Mouse (Mus musculus): Measurements from ENCODE around the gene Grik3. TPM values are rescaled to one million over a fixed set of nuclear protein-coding genes. Genes with fewer than 3 reads are reported as not detected.

The Grik3 gene
- polyA plus RNA-seq, 1 experiment, result 0.21 TPM

DNA sequence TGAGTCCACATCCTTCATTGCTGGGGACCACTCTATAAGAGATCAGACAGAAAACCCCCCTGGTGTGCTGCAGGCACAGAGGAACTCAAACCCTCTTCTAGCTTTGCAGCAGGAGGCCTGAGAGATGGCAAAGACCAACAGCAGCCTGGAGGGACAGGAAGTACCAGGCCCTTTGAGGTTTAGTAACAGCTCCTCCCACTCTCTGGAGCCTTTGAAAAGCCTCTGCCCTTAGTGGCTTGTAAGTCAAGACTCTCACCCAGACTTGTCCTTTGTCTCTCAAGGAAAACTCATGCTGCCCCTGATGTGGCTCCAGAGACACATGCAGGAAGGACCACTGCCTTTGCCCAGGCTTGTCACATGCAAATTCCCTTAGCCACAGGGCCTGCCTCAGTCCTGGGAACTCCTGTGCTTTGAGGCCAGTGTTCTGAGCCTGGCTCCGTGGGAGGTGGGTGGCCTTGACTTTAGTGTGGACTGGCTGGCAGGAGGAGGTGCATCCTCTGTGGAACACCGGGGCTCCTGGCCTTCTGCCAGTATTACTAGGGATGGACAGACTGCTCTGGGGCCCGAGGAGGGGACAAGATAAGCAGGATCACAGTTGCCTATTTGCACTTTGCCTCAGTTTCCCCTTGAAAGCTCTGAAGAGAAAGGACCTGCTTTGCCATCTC lies 47.9 kb downstream of the Grik3 start:
- no peak for TF ChIP-seq POLR2A (IDR thresholded peaks at IDR 0.05; ENCODE audit: low read depth, low read length)
- TF ChIP-seq CTCF (IDR thresholded peaks at IDR 0.05; ENCODE audit: borderline replicate concordance, insufficient read depth, low read length), result no peak
- Histone ChIP-seq H3K4me3 (ENCODE audit: insufficient read depth, low read length) (no peak overlapping the region), H3K4me1 (ENCODE audit: control insufficient read depth, insufficient read depth, low read length) (no peaks in the 10 kb centered on the region), H3K27ac (ENCODE audit: insufficient read depth, low read length) (no peak overlapping the region)

DNA sequence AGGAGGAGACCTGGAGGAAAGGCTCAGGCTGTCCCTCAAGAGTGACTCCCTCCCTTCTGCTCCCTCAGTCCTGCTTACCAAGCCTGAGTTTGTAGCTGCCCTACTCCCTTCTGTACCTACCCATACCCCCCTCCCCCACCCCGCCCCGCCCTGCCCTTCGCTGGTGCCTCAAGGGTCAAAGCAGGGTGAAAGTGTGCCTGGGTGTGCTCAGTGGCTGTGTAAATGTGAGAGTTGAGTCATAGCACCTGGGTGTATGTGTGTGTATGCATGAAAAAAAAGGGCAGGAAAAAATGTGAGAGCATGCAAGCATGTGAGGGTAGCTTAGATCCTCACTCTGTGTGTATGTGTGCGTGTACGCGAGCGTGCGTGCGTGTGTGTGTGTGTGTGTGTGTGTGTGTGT lies 49.1 kb downstream of the Grik3 start:
- no peaks in the 10 kb centered on the region for H3K4me1 ChIP-seq (ENCODE audit: control insufficient read depth, insufficient read depth, low read length)
- no peak overlapping the region for H3K4me3 ChIP-seq (ENCODE audit: insufficient read depth, low read length)
- H3K27ac ChIP-seq (ENCODE audit: insufficient read depth, low read length), result no peak overlapping the region
- TF ChIP-seq CTCF (IDR thresholded peaks at IDR 0.05; ENCODE audit: borderline replicate concordance, insufficient read depth, low read length), result no peak
- TF ChIP-seq POLR2A (IDR thresholded peaks at IDR 0.05; ENCODE audit: low read depth, low read length), result no peak

DNA sequence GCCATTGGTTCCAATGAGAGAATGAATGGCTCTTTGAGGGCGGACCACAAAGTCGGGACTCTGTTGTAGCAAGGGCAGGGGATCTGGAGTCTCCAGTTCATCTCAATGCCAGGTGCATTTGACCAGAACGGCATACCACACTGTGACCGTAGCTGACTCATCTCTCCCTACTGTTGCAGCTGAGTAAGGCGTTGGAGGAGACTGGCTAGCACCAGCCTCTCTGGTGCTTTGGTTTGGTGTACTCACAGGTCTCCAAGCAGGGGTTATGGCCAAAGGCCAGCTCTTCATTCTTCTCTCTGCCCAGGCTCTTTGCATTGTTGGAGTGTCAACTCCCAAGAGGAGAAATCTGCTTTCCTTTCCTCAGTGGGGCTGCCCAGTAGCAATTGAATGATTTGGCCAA lies 52.7 kb downstream of the Grik3 start:
- H3K4me1 ChIP-seq (ENCODE audit: control insufficient read depth, insufficient read depth, low read length), result no peaks in the 10 kb centered on the region
- no peak for TF ChIP-seq CTCF (IDR thresholded peaks at IDR 0.05; ENCODE audit: borderline replicate concordance, insufficient read depth, low read length)
- TF ChIP-seq POLR2A (IDR thresholded peaks at IDR 0.05; ENCODE audit: low read depth, low read length), result no peak
- H3K27ac ChIP-seq (ENCODE audit: insufficient read depth, low read length), result no peak overlapping the region
- no peak overlapping the region for H3K4me3 ChIP-seq (ENCODE audit: insufficient read depth, low read length)

DNA sequence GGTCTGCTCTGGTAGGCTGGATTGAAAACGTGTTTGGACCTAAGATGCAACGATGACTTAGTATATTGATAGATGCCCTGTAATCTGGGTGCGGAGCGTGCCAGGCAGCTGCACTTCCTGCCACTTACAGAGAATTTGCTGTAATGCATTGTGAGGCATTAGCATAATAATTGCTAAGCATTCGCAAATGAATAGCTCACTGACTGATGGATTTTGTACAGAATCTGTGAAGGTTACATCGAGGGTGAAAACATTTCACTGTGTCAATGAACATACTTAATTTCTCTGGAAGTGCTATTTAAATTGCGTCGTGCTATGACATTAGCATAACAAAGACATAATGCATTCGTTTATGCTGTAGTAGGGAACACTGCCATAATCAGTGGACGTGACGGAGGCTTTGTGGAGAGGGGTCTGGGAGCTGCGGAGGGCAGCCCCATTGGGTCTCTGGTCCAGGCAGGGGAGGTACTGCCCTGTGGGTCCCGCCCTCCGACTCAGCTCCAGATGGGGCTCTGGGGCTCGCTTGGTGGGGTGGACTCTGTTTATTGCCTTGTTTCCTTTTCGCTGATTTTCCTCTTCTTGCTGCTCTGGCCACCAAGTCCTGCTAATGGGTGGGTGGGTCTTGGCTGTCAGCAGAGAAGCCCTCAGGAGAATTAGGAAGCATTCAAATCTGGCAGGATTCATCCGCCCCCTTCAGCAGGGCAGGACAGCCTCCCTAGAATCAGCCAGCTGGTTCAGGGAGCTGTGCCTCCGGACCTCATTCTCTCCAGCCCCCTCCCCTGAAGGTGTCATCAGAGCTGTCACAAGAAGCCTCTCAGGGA lies 54.7 kb downstream of the Grik3 start:
- Histone ChIP-seq H3K4me3 (ENCODE audit: insufficient read depth, low read length) (no peak overlapping the region), H3K27ac (ENCODE audit: insufficient read depth, low read length) (no peak overlapping the region), H3K4me1 (ENCODE audit: control insufficient read depth, insufficient read depth, low read length) (no peaks in the 10 kb centered on the region)
- no peak for TF ChIP-seq CTCF (IDR thresholded peaks at IDR 0.05; ENCODE audit: borderline replicate concordance, insufficient read depth, low read length)
- TF ChIP-seq POLR2A (IDR thresholded peaks at IDR 0.05; ENCODE audit: low read depth, low read length), result no peak

DNA sequence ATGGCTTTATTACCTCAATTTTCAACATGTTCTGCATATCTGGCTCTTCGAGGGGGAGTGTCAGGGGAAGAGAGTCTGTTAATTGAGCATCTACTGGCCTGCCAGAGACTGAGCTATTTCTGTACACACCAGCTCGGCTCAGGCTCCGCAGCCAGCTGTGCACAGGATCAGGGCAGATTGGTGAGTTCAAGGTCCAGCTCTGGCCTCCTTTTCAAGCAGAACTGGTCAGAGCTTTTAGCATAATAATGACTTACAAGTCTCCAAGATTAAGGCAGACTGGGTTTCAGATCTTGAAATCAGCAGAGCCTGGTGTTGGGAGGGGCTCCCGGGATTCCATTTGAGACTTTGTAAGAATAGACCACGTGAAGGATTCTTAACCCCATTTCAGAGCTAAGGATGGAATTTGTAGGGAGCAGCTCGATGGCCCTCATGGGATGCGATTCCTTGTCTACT lies 55.3 kb downstream of the Grik3 start:
- TF ChIP-seq CTCF (IDR thresholded peaks at IDR 0.05; ENCODE audit: borderline replicate concordance, insufficient read depth, low read length) (no peak), POLR2A (IDR thresholded peaks at IDR 0.05; ENCODE audit: low read depth, low read length) (no peak)
- no peak overlapping the region for H3K4me3 ChIP-seq (ENCODE audit: insufficient read depth, low read length)
- H3K27ac ChIP-seq (ENCODE audit: insufficient read depth, low read length), result no peak overlapping the region
- H3K4me1 ChIP-seq (ENCODE audit: control insufficient read depth, insufficient read depth, low read length), result no peaks in the 10 kb centered on the region

DNA sequence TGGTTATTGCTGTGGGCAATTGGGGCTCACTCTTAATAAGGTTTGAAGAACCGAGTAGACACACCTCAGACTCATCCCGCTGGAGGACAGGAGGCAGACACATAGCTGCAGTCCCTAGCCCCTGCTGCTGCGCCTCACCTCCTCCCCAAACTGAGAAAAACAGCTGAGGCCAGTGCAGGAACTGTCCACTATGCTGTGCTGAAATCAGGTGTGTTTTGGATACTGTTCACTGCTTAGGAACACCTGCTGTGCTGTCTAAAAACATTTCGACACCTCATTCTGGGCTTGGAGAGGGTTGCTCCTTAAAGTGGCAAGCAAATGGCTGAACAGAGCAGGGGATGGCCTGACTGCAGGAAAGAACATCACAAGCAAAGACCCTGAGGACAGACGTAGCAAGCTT lies 57.7 kb downstream of the Grik3 start:
- H3K4me1 ChIP-seq (ENCODE audit: control insufficient read depth, insufficient read depth, low read length), result no peaks in the 10 kb centered on the region
- TF ChIP-seq CTCF (IDR thresholded peaks at IDR 0.05; ENCODE audit: borderline replicate concordance, insufficient read depth, low read length), result no peak
- no peak for TF ChIP-seq POLR2A (IDR thresholded peaks at IDR 0.05; ENCODE audit: low read depth, low read length)
- no peak overlapping the region for H3K4me3 ChIP-seq (ENCODE audit: insufficient read depth, low read length)
- H3K27ac ChIP-seq (ENCODE audit: insufficient read depth, low read length), result no peak overlapping the region

DNA sequence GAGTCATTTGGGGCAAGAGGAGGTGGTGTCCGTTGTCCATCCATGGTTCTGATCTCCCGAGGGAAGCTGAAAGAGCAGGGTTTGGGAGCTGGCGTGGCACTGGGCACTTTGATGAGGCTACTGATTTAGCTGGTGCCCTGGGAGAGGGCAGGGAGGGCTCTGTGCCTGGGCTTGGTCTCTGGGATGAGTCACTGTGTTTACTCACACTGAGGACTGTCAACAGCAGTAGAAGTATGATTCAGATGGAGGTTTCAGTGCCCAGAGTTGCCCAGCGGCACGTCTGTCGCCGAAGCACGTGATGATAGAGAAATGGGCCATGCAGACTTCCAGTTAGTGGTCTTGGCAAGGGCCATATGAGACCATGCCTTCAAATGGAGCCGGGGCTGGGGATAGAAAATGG lies 63.3 kb downstream of the Grik3 start:
- Histone ChIP-seq H3K4me3 (ENCODE audit: insufficient read depth, low read length) (no peak overlapping the region), H3K4me1 (ENCODE audit: control insufficient read depth, insufficient read depth, low read length) (no peaks in the 10 kb centered on the region), H3K27ac (ENCODE audit: insufficient read depth, low read length) (no peak overlapping the region)
- TF ChIP-seq CTCF (IDR thresholded peaks at IDR 0.05; ENCODE audit: borderline replicate concordance, insufficient read depth, low read length), result no peak

DNA sequence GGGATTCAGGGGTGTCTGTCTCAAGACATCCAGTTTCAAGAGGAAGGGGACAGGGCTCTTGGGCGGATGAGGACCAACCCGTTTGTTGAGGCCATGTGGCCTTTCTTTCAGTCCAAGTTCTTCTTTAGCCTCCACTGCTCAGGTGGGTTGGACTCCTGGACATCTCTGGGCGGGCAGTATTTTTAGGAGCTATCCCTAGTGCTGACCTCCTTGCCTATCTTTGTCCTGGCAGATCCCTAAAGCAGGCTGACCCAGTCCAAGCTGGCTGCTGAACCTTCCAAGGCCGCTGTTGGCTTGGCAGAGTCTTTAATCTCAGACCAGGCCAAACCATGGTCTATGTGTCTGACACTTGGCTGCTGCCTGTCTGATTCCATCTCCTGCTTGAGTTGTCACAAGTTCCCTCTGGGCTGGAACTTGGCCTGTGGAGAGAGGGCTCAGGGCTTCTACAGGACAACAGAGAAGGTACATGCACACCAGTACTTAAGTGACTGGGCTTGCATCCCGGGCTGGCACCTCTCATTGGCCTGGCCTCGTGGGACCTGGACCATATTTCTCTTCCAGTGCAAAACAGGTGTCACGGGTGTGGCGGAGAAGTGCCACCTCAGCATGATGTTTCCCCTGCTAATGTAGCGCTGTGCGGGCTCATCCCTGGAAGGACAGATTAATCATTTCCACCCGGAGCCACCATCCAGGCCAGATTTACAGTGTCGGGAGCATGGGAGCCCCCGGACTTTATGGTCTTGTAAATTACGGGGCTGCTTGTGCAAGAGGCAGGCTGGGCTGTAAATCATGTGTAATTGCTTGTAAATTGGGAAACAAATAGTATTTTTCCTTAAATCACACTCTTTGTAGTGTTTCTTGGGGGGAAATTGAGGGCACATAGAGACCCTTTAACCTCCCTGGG lies 66.2 kb downstream of the Grik3 start:
- TF ChIP-seq CTCF (IDR thresholded peaks at IDR 0.05; ENCODE audit: borderline replicate concordance, insufficient read depth, low read length), result no peak
- TF ChIP-seq POLR2A (IDR thresholded peaks at IDR 0.05; ENCODE audit: low read depth, low read length), result no peak
- Histone ChIP-seq H3K4me3 (ENCODE audit: insufficient read depth, low read length) (no peak overlapping the region), H3K27ac (ENCODE audit: insufficient read depth, low read length) (no peak overlapping the region), H3K4me1 (ENCODE audit: control insufficient read depth, insufficient read depth, low read length) (no peaks in the 10 kb centered on the region)

DNA sequence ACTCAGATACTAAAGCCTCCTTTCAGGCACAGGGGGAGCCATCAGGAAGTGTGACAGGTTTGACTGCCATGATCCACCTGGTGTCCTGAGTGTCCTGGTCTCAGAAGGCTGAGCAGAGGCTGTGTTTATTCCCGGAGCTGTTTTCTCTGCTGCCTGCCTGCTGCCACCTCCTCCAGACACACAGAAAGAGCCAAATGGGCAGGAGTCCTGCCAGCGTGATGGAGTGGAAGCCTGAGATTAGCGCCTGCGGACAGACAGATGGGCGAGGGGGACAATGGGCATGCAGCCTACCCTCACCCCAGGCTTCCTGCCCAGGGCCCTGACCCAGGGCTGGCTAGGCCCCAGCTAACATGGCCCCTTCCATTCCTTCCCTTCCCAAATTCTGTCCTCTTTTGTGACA lies 69.1 kb downstream of the Grik3 start:
- Histone ChIP-seq H3K27ac (ENCODE audit: insufficient read depth, low read length) (no peak overlapping the region), H3K4me1 (ENCODE audit: control insufficient read depth, insufficient read depth, low read length) (no peaks in the 10 kb centered on the region), H3K4me3 (ENCODE audit: insufficient read depth, low read length) (no peak overlapping the region)
- TF ChIP-seq CTCF (IDR thresholded peaks at IDR 0.05; ENCODE audit: borderline replicate concordance, insufficient read depth, low read length) (no peak), POLR2A (IDR thresholded peaks at IDR 0.05; ENCODE audit: low read depth, low read length) (no peak)

Data from embryonic fibroblast, embryonic 13.5 days (primary cell).